Mouse (Mus musculus): Measurements from ENCODE around the gene Dok1.

Dok1 gene

GRCm38 (mm10) chr6:83013444-83013843 is 19.8 kb downstream of the Dok1 start:
- DNase-seq = no peak

DNA sequence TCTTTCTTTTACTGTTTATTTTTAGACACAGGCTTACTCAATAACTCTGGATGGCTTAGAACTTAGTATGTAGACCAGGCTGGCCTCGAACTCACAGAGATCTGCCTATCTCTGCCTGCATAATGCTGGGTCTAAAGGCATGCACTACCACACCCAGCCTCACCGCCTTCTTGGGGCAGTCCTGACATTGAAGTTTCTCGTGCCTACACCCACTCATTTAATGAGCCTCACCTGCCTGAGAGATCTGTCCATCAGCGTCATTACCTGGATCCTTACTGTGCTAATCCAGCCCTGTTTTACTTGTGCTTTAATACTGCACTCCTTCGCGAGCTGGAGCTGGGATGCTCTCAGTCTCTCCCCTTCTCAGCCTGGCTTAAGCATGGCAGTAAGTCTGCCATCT is 21.5 kb downstream of the Dok1 start:
- no peak for DNase-seq

DNA sequence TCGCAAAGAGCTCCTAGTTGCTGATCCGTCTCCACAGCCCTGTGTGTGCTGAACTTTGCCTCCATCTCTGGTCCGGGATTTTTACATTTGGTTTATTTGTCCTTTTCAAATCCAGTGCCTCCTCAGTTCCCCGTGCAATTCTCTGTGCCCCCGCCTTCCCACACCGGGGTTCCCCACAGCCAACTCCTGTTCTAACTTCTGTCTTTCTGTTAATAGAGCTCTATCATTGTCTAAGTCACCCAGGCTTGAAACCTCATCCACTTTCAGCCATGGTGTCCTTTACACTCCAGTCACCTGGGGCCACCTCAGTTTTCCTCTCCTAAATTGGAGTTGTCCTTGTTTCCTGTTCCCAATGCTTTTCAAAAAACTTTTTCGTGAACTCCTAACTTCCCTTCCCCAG is 22.0 kb downstream of the Dok1 start:
- DNase-seq = no peak

GRCm38 (mm10) chr6:83010010-83010409 is 23.3 kb downstream of the Dok1 start:
- no peak for DNase-seq

- no peak for DNase-seq
Measured at GRCm38 (mm10) chr6:83008659-83009058, 24.6 kb downstream of the Dok1 start.

DNA sequence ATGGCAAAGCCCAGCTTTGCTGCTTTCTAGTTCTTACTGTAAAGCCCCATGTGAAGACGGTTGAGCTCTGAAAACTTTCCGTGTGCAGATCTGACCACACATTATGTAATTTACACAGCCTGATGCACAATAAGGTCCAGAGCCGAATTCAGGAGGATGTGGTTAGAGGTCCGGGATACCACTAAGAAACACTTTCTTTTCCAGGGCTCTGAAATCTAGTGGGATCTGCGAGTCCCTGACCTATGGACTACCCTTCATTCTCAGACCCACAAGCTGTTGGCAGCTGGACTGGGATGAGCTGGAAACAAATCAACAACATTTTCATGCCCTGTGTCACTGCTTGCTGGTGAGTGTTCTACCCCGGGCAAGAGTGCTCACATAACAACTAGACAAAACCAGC is 27.2 kb downstream of the Dok1 start:
- DNase-seq = no peak

- no peak for DNase-seq
Measured at GRCm38 (mm10) chr6:83005444-83006011, 27.7 kb downstream of the Dok1 start.

DNA sequence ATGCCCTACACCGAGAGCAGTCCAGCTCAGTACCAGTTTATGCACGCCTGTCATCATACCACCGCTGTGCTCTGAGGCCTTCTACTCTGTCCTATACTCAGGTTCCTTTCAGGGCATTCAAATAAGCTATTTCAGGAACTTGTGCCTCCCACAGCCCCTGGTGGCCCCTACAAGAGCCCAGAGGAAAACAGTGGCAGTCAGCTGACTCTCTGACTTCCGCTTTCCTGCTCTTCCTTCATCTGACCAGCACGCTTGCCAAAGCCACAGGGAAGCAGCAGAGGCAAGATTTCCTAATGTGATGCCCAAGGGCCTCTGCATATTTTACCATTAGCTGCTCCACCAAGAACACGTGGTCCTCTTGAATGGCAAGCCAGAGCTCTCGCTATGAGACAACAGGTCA is 28.4 kb downstream of the Dok1 start:
- no peak for DNase-seq

DNA sequence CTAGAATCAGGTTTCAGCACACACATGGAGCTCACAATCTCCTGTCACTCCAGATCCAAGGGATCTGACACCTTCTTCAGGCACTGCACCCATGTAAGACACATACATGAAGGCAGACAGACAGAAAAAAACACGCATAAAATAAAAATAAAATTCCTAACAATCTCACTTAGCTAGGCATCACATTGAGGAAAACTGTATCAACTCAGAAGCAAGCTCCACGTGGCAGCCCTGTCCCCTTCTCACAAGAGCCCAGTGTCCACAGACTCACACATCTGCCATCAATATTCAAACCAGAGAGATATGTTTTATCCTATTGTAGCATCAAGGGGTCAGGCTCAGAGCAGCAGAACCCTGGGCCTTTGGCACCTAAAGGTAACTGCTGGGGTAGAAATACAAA is 29.0 kb downstream of the Dok1 start:
- no peak for DNase-seq

DNA sequence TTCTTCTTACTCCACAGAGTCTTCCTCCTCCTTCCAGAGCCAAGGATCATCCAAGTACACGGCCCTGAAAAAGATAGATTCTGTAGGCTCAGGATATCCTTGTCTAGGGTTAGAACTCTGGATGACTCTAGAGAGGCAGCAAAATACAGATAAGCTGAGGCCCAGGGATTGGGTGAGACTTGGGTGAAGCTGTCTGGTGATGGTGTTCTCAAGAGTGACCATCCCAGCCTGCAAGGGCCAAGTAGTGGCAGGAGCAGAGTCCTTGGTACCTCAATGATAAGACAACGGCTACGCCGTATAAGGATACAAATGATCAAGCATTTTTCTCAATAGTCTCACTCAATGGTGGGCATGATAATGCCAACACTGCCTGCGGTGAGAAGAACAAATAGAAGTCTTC is 29.4 kb downstream of the Dok1 start:
- DNase-seq = no peak

GRCm38 (mm10) chr6:83003082-83003481 is 30.2 kb downstream of the Dok1 start:
- DNase-seq = no peak

- no peak for DNase-seq
Measured at GRCm38 (mm10) chr6:82999986-83000385, 33.3 kb downstream of the Dok1 start.

DNA sequence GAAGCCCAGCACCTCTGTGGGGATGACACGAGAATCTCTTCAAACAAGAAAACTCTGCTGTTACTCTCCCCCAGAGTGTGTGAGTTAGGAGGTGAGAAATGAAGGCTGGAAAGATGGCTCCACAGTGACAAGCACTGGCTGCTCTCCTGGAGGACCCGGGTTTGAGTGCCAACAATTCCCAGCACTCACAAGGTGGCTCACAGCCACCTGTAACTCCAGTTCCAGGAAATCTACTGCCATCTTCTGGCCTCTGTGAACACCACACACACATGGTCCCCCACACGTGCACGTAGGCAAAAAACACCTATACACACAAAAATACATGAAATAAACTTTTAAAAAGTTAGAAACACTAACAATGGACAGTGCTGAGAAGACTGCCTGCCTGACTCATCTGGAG is 34.9 kb downstream of the Dok1 start:
- no peak for DNase-seq

GRCm38 (mm10) chr6:82997511-82998102 is 35.7 kb downstream of the Dok1 start:
- no peak for DNase-seq

DNA sequence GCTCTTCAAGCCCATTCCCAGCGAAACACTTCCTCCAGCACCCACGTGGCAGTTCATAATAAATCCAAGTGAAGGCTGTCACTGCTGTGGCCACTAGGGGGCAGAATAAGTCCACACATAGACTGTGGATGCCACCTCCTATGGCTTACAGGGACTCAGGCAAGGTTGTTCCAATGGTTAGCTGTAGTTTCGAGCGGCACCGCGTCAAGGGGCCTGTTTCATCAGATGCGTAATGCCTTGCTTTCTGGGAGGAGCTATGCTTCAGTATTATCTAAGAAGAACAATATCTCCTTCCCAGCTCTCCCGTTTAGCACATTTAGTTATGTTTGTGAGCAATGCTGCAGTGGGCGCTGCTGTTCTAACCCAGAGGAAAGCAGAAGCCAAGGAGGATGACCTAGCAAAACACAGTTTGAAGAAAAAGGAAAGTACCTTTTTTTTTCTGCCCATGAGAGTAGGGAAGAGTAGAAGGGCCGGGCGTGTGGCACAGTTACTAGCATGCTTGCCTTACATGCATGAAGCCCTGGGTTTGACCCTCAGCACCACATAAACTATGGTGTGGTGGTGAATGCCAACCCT is 36.4 kb downstream of the Dok1 start:
- DNase-seq = peak; percentile 86 to 88

GRCm38 (mm10) chr6:82994372-82994771 is 38.9 kb downstream of the Dok1 start:
- DNase-seq = no peak

- no peak for DNase-seq
Measured at GRCm38 (mm10) chr6:82993696-82994095, 39.6 kb downstream of the Dok1 start.

- no peak for DNase-seq
Measured at GRCm38 (mm10) chr6:82987411-82987971, 45.8 kb downstream of the Dok1 start.
